Mouse (Mus musculus) gastrocnemius, postnatal 25 days (tissue): ENCODE measurements around the gene Oprm1. TPM values are rescaled to one million over a fixed set of nuclear protein-coding genes. Genes with fewer than 3 reads are reported as not detected.
"Not testable (repeated sequence)": the region's sequence is repeated elsewhere in the genome, so short reads cannot be mapped to it uniquely, and the experiment has no call there.

Experiments
- DNase-seq: peaks from one replicate; pipeline ENCODE4 v3.0.0; 2022
- long read RNA-seq, 2 experiments: library from polyadenylated mRNA; stranded (forward); transcript quantifications; one replicate each; pipeline ENCODE4 v2.0.0; 2021
- total RNA-seq, 2 experiments: library from RNA; stranded (reverse); gene quantifications; 1 replicate in 1 of 2; 2 replicates in 1 of 2; pipeline ENCODE4 v1.2.3; 2021

Oprm1 gene
- total RNA-seq: not detected
- long read RNA-seq, experiment 1: 0 reads
- long read RNA-seq, experiment 2: 0 reads

GRCm38 (mm10) chr10:6758206-6758605, at the start of gene Oprm1:
TSS of gene Oprm1 (plus strand) at chr10:6758506.
- DNase-seq: no peak

GRCm38 (mm10) chr10:6717181-6717948, 40.9 kb upstream of the Oprm1 start:
- DNase-seq: no peak

- DNase-seq: no peak
These were observed 34.5 kb upstream of the Oprm1 start for GRCm38 (mm10) chr10:6723765-6724164.

GRCm38 (mm10) chr10:6728469-6728868, 29.8 kb upstream of the Oprm1 start:
- DNase-seq: no peak

- no peak for DNase-seq
These were observed 4.9 kb upstream of the Oprm1 start for GRCm38 (mm10) chr10:6753375-6753774.

GRCm38 (mm10) chr10:6761287-6761811, 3.0 kb downstream of the Oprm1 start, which contains the start of gene Gm10945:
TSS of gene Gm10945 (minus strand) at chr10:6761761.
- no peak for DNase-seq

GRCm38 (mm10) chr10:6788517-6789237, 30.4 kb downstream of the Oprm1 start:
- DNase-seq: no peak

GRCm38 (mm10) chr10:6790226-6790625, 31.9 kb downstream of the Oprm1 start:
- no peak for DNase-seq

- no peak for DNase-seq
These were observed 62.3 kb downstream of the Oprm1 start for GRCm38 (mm10) chr10:6820626-6821025.

- DNase-seq: no peak
These were observed 83.9 kb downstream of the Oprm1 start for GRCm38 (mm10) chr10:6842225-6842624.

GRCm38 (mm10) chr10:6846283-6846682, 88.0 kb downstream of the Oprm1 start:
- DNase-seq: no peak

GRCm38 (mm10) chr10:6848162-6848754, 90.0 kb downstream of the Oprm1 start:
- no peak for DNase-seq

GRCm38 (mm10) chr10:6848834-6849233, 90.5 kb downstream of the Oprm1 start:
- DNase-seq: no peak

- no peak for DNase-seq
These were observed 97.5 kb downstream of the Oprm1 start for GRCm38 (mm10) chr10:6855812-6856211.

- DNase-seq: no peak
These were observed 113.2 kb downstream of the Oprm1 start for GRCm38 (mm10) chr10:6871418-6872072.

- DNase-seq: no peak
These were observed 115.6 kb downstream of the Oprm1 start for GRCm38 (mm10) chr10:6873917-6874316.

GRCm38 (mm10) chr10:6878276-6878881, 120.1 kb downstream of the Oprm1 start:
- DNase-seq: no peak

GRCm38 (mm10) chr10:6882041-6882440, 123.7 kb downstream of the Oprm1 start:
- DNase-seq: not testable (repeated sequence)

GRCm38 (mm10) chr10:6885460-6885859, 127.2 kb downstream of the Oprm1 start:
- no peak for DNase-seq

GRCm38 (mm10) chr10:6889640-6890245, 131.4 kb downstream of the Oprm1 start:
- no peak for DNase-seq

GRCm38 (mm10) chr10:6890348-6891009, 132.2 kb downstream of the Oprm1 start:
- no peak for DNase-seq
